Mouse (Mus musculus) G1E (cell line): ENCODE results near the gene Pou6f2. TPM values are rescaled to one million over a fixed set of nuclear protein-coding genes. Genes with fewer than 3 reads are reported as not detected.

Source experiments
- ATAC-seq: 2 replicates; pipeline ENCODE4 v1.8.0; 2016; ENCODE audit warnings: mild to moderate bottlenecking; ENCODE audit not compliant: insufficient number of reproducible peaks, poor library complexity, low FRiP score, severe bottlenecking; ENCODE audit errors: extremely low read depth
- DNase-seq: peaks from one replicate; pipeline ENCODE4 v3.0.0; 2012; ENCODE audit warnings: low spot score
- H3K27me3 ChIP-seq: 2 replicates; pipeline ENCODE4 v1.6.1; 2012; ENCODE audit warnings: mild to moderate bottlenecking, low read length, inconsistent platforms; ENCODE audit not compliant: insufficient read depth
- H3K36me3 ChIP-seq: replicated peaks from 2 replicates; pipeline ENCODE3; 2012; ENCODE audit warnings: mild to moderate bottlenecking, inconsistent platforms
- H3K4me1 ChIP-seq: 2 replicates; pipeline ENCODE4 v1.6.1; 2012; ENCODE audit warnings: low read depth, low read length, inconsistent platforms, mixed read lengths; ENCODE audit not compliant: insufficient read depth
- H3K4me3 ChIP-seq: 2 replicates; pipeline ENCODE4 v1.5.1; 2012; ENCODE audit warnings: low read depth, mild to moderate bottlenecking, inconsistent platforms, low read length, moderate library complexity, mixed read lengths
- H3K9me3 ChIP-seq: replicated peaks from 2 replicates; pipeline ENCODE4 v1.6.1; 2012; ENCODE audit warnings: inconsistent platforms
- CTCF ChIP-seq: IDR thresholded peaks from 2 replicates; pipeline ENCODE4 v1.5.1; 2012; ENCODE audit warnings: low read depth, low read length, inconsistent platforms, mixed read lengths
- GATA1 ChIP-seq: IDR thresholded peaks from 2 replicates; pipeline ENCODE4 v1.6.1; 2012; ENCODE audit warnings: borderline replicate concordance, low read length, inconsistent platforms, mixed read lengths
- GATA2 ChIP-seq: IDR thresholded peaks from 2 replicates; pipeline ENCODE4 v1.6.1; 2012; ENCODE audit warnings: low read depth, low read length, inconsistent platforms, borderline replicate concordance
- POLR2AphosphoS5 ChIP-seq: IDR thresholded peaks from 2 replicates; pipeline ENCODE4 v1.6.1; 2012; ENCODE audit warnings: low read depth, low read length, inconsistent platforms; ENCODE audit not compliant: insufficient replicate concordance
- TAL1 ChIP-seq: conservative IDR thresholded peaks from 2 replicates; pipeline ENCODE4 v1.6.1; 2012; ENCODE audit warnings: low read depth, low read length, inconsistent platforms, mixed read lengths
- polyA plus RNA-seq: library from polyadenylated mRNA; stranded (reverse); fragments of >175 nt; gene quantifications from 2 replicates; pipeline ENCODE4 v1.2.3, GENCODE M21; 2012
- total RNA-seq, 2 experiments: library from RNA; stranded (forward) in 1 of 2; stranded (reverse) in 1 of 2; fragments of 200-1000 nt in 1 of 2; fragments of >200 nt in 1 of 2; fragmentation: Nextera tagmentation in 1 of 2; gene quantifications; 2 replicates each; pipeline ENCODE4 v1.2.3; 2014 to 2017

The Pou6f2 gene
- not detected in 2 replicates for total RNA-seq (2014; fragmentation: Nextera tagmentation)
- total RNA-seq (2017) = 0.05 TPM in 1 of 2 replicates, not detected in the other
- not detected in 2 replicates for polyA plus RNA-seq

GRCm38 (mm10) chr13:18397586-18397985 is at the start of gene Pou6f2:
Pou6f2 (minus strand) TSS chr13:18397686.
- TF ChIP-seq GATA1 = no peak
- TF ChIP-seq GATA2 = no peak
- TF ChIP-seq TAL1 = no peak
- TF ChIP-seq CTCF = no peak
- TF ChIP-seq POLR2AphosphoS5 = no peak
- H3K9me3 ChIP-seq = no peaks in the 10 kb centered on the region
- DNase-seq (no peak), ATAC-seq (no peak)
- no peaks in the 10 kb centered on the region for H3K4me1 ChIP-seq
- no peaks in the 10 kb centered on the region for H3K27me3 ChIP-seq
- no peaks in the 10 kb centered on the region for H3K36me3 ChIP-seq
- H3K4me3 ChIP-seq = no peak within 1 kb of the TSS

GRCm38 (mm10) chr13:18439858-18440257 is 42.4 kb upstream of the Pou6f2 start:
- no peak for TF ChIP-seq CTCF
- no peak for TF ChIP-seq POLR2AphosphoS5
- TF ChIP-seq GATA2 = no peak
- no peak for TF ChIP-seq GATA1
- TF ChIP-seq TAL1 = no peak
- DNase-seq (no peak), ATAC-seq (no peak)
- Histone ChIP-seq H3K9me3 (no peaks in the 10 kb centered on the region), H3K4me1 (no peaks in the 10 kb centered on the region), H3K4me3 (no peak overlapping the region), H3K36me3 (no peaks in the 10 kb centered on the region), H3K27me3 (no peaks in the 10 kb centered on the region)

- H3K27me3 ChIP-seq = no peaks in the 10 kb centered on the region
- H3K4me1 ChIP-seq = no peaks in the 10 kb centered on the region
- no peak overlapping the region for H3K4me3 ChIP-seq
- ATAC-seq = no peak
- no peak for DNase-seq
- TF ChIP-seq GATA2 = no peak
- TF ChIP-seq POLR2AphosphoS5 = no peak
- no peak for TF ChIP-seq GATA1
- no peak for TF ChIP-seq CTCF
- TF ChIP-seq TAL1 = no peak
- no peaks in the 10 kb centered on the region for H3K36me3 ChIP-seq
- H3K9me3 ChIP-seq = no peaks in the 10 kb centered on the region
Measured at GRCm38 (mm10) chr13:18387673-18388072, 9.8 kb downstream of the Pou6f2 start.

GRCm38 (mm10) chr13:18363373-18363772 is 34.1 kb downstream of the Pou6f2 start:
- Histone ChIP-seq H3K36me3 (no peaks in the 10 kb centered on the region), H3K9me3 (no peaks in the 10 kb centered on the region), H3K4me1 (no peaks in the 10 kb centered on the region), H3K4me3 (no peak overlapping the region), H3K27me3 (no peaks in the 10 kb centered on the region)
- ATAC-seq (no peak), DNase-seq (no peak)
- no peak for TF ChIP-seq CTCF

DNA sequence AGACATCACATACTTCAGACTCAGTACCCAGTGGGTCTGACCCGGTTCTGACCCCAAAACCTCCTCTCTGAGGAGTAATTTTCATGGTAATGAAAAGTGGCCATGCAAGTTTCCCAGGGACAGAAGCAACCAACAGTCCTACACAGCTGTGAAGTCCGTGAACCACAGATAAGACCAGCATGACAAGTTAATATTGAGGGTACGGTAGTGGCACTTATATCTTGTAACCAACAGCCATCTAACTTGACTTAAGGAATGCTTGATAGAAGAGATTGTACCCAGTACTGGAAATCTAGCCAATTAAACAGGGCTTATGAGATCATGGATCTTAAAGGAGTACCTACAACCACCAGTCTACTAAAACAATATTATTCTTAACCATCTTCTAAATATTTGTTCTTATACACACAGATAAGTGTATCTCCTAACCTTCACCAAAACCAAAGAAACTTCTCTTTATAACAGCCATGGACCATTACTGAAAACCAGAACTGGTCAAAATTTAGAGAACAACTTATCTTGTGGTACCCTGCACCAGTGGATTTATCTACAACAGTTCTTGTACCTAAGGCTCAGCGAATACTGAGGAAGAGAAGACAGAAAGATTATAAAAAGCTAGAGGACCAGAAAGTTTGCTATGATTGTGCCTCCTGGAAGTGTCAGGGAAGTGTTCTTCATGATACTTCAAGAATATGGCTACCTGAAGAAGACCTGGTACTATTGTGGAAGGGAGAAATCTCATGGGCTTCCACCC is 52.7 kb downstream of the Pou6f2 start:
- DNase-seq (no peak), ATAC-seq (no peak)
- Histone ChIP-seq H3K27me3 (no peaks in the 10 kb centered on the region), H3K9me3 (no peaks in the 10 kb centered on the region), H3K36me3 (no peaks in the 10 kb centered on the region), H3K4me1 (no peaks in the 10 kb centered on the region), H3K4me3 (no peak overlapping the region)
- no peak for TF ChIP-seq GATA2
- TF ChIP-seq GATA1 = no peak

GRCm38 (mm10) chr13:18338910-18339501 is 58.5 kb downstream of the Pou6f2 start:
- H3K9me3 ChIP-seq = no peaks in the 10 kb centered on the region
- no peak for ATAC-seq

More at GRCm38 (mm10) chr13:18338910-18339501, 58.5 kb downstream of the Pou6f2 start:
- DNase-seq = no peak
- Histone ChIP-seq H3K36me3 (no peaks in the 10 kb centered on the region), H3K27me3 (peaks cover 4% of the 10 kb centered on the region), H3K4me3 (no peak overlapping the region), H3K4me1 (no peaks in the 10 kb centered on the region)
- TF ChIP-seq TAL1 (no peak), CTCF (no peak), GATA1 (no peak), GATA2 (no peak), POLR2AphosphoS5 (no peak)
